In the genomic region with DNA sequence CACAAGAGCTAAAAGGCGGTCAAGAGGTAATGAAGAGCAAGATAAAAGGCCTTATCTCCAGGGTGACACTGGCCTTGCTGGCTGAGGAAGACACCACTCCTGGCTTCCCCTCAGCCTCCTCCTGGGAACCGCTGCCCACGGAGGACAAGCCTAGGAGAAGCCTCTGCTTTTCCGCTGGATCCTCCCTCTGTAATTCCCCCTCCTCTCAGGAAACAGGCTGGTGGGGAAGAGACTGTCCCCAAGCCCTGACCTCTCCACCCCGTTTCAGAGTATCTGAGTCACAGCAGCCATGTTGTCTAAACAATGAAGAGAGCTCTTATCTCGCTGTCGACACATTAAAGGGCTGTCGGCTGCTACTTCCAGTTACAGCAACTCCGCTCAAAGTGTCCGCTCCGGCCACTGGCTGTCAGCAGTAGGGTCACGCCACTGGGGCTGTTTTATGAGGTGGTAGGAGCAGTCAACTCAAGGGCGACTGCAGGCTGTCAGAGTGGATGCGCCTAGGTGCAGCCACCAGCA, we compare ENCODE assay signal across 11 mouse cellular contexts. TPM values are rescaled to one million over a fixed set of nuclear protein-coding genes. Genes with fewer than 3 reads are reported as not detected.
DNase-seq lines count a peak whose midpoint lies in the region; ATAC-seq and TF ChIP-seq lines count a peak whose summit lies in the region.
"Had no signal": no experiment of that assay in that cellular context is flagged by ENCODE, and none has a peak within 500 bp of the region (broad histone marks: within the 10 kb centered on the region; RNA-seq: fewer than 3 reads in every experiment).

No protein-coding gene starts in this region.

- H3K4me3 ChIP-seq in midbrain, embryonic 12.5 days: no peak overlapping the region
- no peak overlapping the region for H3K4me3 ChIP-seq in midbrain, postnatal 0 days (ENCODE audit: low read depth, low read length)
- peak overlapping the region; percentile 18 for H3K4me3 ChIP-seq in limb, embryonic 10.5 days
- no peak overlapping the region for H3K4me3 ChIP-seq in thymus, adult 2 months (ENCODE audit: control insufficient read depth, insufficient read depth, low read length)
- no peak overlapping the region for H3K4me3 ChIP-seq in gastrocnemius, adult 2 months
- H3K4me3 ChIP-seq: stomach, embryonic 15.5 days had no signal

- H3K27ac ChIP-seq in midbrain, embryonic 12.5 days (replicated peaks): peak overlapping the region; percentile 6; the same call in 1 of the 2 replicates
- H3K27ac ChIP-seq in midbrain, postnatal 0 days (ENCODE audit: low read depth, low read length): no peak overlapping the region
- H3K27ac ChIP-seq in limb, embryonic 10.5 days: peak overlapping the region; percentile 64
- H3K27ac ChIP-seq in thymus, adult 2 months (ENCODE audit: control insufficient read depth, insufficient read depth, low read length): no peak overlapping the region
- H3K27ac ChIP-seq in gastrocnemius, adult 2 months: no peak overlapping the region
- H3K27ac ChIP-seq: stomach, embryonic 15.5 days had no signal

- WGBS in midbrain, embryonic 12.5 days: 56% methylated on average over 14 of the region's 14 CpGs
- 71% methylated on average over 14 of the region's 14 CpGs for WGBS in midbrain, postnatal 0 days
- whole genome bisulfite sequencing in limb, embryonic 10.5 days: 9% methylated on average over 14 of the region's 14 CpGs
- WGBS in thymus, adult 2 months: 97% methylated on average over 14 of the region's 14 CpGs

- H3K36me3 ChIP-seq in midbrain, embryonic 12.5 days: peaks cover 43% of the 10 kb centered on the region
- H3K36me3 ChIP-seq in midbrain, postnatal 0 days (ENCODE audit: insufficient read depth, low read length): peaks cover 45% of the 10 kb centered on the region
- H3K36me3 ChIP-seq in limb, embryonic 10.5 days: no peaks in the 10 kb centered on the region
- no peaks in the 10 kb centered on the region for H3K36me3 ChIP-seq in thymus, adult 2 months (ENCODE audit: control insufficient read depth, insufficient read depth, low read length)
- H3K36me3 ChIP-seq: stomach, embryonic 15.5 days had no signal

- H3K9me3 ChIP-seq in midbrain, embryonic 12.5 days: no peaks in the 10 kb centered on the region
- H3K9me3 ChIP-seq in midbrain, postnatal 0 days (ENCODE audit: low read length): no peaks in the 10 kb centered on the region
- H3K9me3 ChIP-seq in limb, embryonic 10.5 days (replicated peaks): no peaks in the 10 kb centered on the region
- H3K9me3 ChIP-seq: stomach, embryonic 15.5 days had no signal

- DNase-seq in heart, adult 18-20 months: peak; percentile 23 to 47
- DNase-seq in heart, adult 8-10 months (ENCODE audit: low spot score): no peak
- DNase-seq in midbrain, postnatal 0 days (ENCODE audit: low spot score): no peak
- peak; percentile 67 for DNase-seq in limb, embryonic 10.5 days (ENCODE audit: low spot score)
- DNase-seq in spleen, postnatal 10 days (ENCODE audit: low spot score in 2 of 2): no peak
- DNase-seq in thymus, adult 2 months: no peak
- no peak for DNase-seq in gastrocnemius, adult 2 months
- DNase-seq: cerebellum, adult 11 months had no signal

- peaks cover 9% of the 10 kb centered on the region; the same call in 1 of the 2 replicates for H3K4me1 ChIP-seq in midbrain, embryonic 12.5 days
- H3K4me1 ChIP-seq in midbrain, postnatal 0 days (ENCODE audit: insufficient read depth, low read length): no peaks in the 10 kb centered on the region
- peaks cover 69% of the 10 kb centered on the region for H3K4me1 ChIP-seq in limb, embryonic 10.5 days
- no peaks in the 10 kb centered on the region for H3K4me1 ChIP-seq in thymus, adult 2 months (replicated peaks; ENCODE audit: control insufficient read depth, insufficient read depth, low read length)

- no peak overlapping the region for H3K4me2 ChIP-seq in midbrain, embryonic 12.5 days (replicated peaks)
- H3K4me2 ChIP-seq in midbrain, postnatal 0 days (ENCODE audit: low read depth, low read length, poor library complexity, severe bottlenecking): no peak overlapping the region
- H3K4me2 ChIP-seq: stomach, embryonic 15.5 days had no signal

- no peak overlapping the region for H3K9ac ChIP-seq in midbrain, embryonic 12.5 days (replicated peaks)
- no peak overlapping the region for H3K9ac ChIP-seq in midbrain, postnatal 0 days (replicated peaks; ENCODE audit: low read length, poor library complexity, severe bottlenecking)
- H3K9ac ChIP-seq: stomach, embryonic 15.5 days had no signal

- TF ChIP-seq POLR2A in thymus, adult 2 months (IDR thresholded peaks at IDR 0.05; ENCODE audit: control insufficient read depth, extremely low read depth, insufficient read depth, low read length, poor library complexity): no peak

- no peak for TF ChIP-seq CTCF in midbrain, postnatal 0 days (IDR thresholded peaks at IDR 0.05)
- no peak for TF ChIP-seq CTCF in thymus, adult 2 months (IDR thresholded peaks at IDR 0.05; ENCODE audit: borderline replicate concordance, control insufficient read depth, extremely low read depth, insufficient read depth, low read length, poor library complexity)
- TF ChIP-seq CTCF in gastrocnemius, adult 2 months (IDR thresholded peaks at IDR 0.05): no peak

- no peaks in the 10 kb centered on the region for H3K27me3 ChIP-seq in midbrain, embryonic 12.5 days
- H3K27me3 ChIP-seq in midbrain, postnatal 0 days (ENCODE audit: insufficient read depth, low read length): no peaks in the 10 kb centered on the region
- H3K27me3 ChIP-seq in limb, embryonic 10.5 days (ENCODE audit: low read depth, poor library complexity, severe bottlenecking): peaks cover 46% of the 10 kb centered on the region
- no peaks in the 10 kb centered on the region for H3K27me3 ChIP-seq in thymus, adult 2 months (ENCODE audit: control insufficient read depth, insufficient read depth, low read length)
- H3K27me3 ChIP-seq: stomach, embryonic 15.5 days had no signal

- ATAC-seq in midbrain, embryonic 12.5 days (ENCODE audit: low FRiP score, low read depth): no peak
- no peak for ATAC-seq in midbrain, postnatal 0 days (ENCODE audit: low FRiP score)
- ATAC-seq: hindbrain, embryonic 16.5 days had no signal

- intact Hi-C loops in gastrocnemius, adult 2 months (cut with DNase I): no loop called here

RNA-seq across cellular contexts. Expression of gene Nfatc2, which starts 31.9 kb away (rescaled TPM):
- total RNA-seq in heart, adult 18-20 months (2021): 10 to 100 TPM in 1 of 2 experiments, 1 to 10 TPM in 1; 8.7 to 10.1 TPM
- 10 to 100 TPM in 3 of 4 experiments, 1 to 10 TPM in 1; 9.8 to 19.2 (median 16.3) TPM for total RNA-seq in heart, adult 8-10 months (2022)
- 0.97 and 1.5 TPM in 2 replicates for polyA plus RNA-seq in midbrain, embryonic 12.5 days (2016; fragmentation: Nextera tagmentation; extraction: Ambion mirVana)
- total RNA-seq in midbrain, postnatal 0 days (2014; rRNA removed): 5.1 and 6.4 TPM in 2 replicates
- 7.3 and 8.2 TPM in 2 replicates for polyA plus RNA-seq in midbrain, postnatal 0 days (2015; fragmentation: Nextera tagmentation; extraction: Ambion mirVana)
- 1.0 and 3.2 TPM in 2 replicates for polyA plus RNA-seq in limb, embryonic 10.5 days (2016; fragmentation: Nextera tagmentation; extraction: Ambion mirVana)
- polyA plus RNA-seq in thymus, adult 2 months (2012; rRNA removed): 13.3 and 17.4 TPM in 2 replicates
- total RNA-seq in gastrocnemius, adult 2 months (2021): 1 to 10 TPM; 7.1 to 9.1 TPM

Comparison
In these comparisons a context has a peak if more than half of its experiments do, and no peak if none do; other contexts are left out.
1. DNase-seq: peak in heart, adult 18-20 months (2 of 2) and limb, embryonic 10.5 days (single experiment); none in heart, adult 8-10 months (single experiment), midbrain, postnatal 0 days (single experiment), spleen, postnatal 10 days (0 of 2), thymus, adult 2 months (single experiment) and gastrocnemius, adult 2 months (single experiment).
2. H3K27ac ChIP-seq: peak in midbrain, embryonic 12.5 days (single experiment) and limb, embryonic 10.5 days (single experiment); none in midbrain, postnatal 0 days (single experiment), thymus, adult 2 months (single experiment) and gastrocnemius, adult 2 months (single experiment).